In genomic region chr5:32446810-32447209, GRCm38 (mm10) we compare ENCODE assay signal across 23 mouse cellular contexts.
"Had no signal": no experiment of that assay in that cellular context is flagged by ENCODE, and none has a peak within 500 bp of the region (broad histone marks: within the 10 kb centered on the region; RNA-seq: fewer than 3 reads in every experiment).

No protein-coding gene starts in this region.

- H3K9me3 ChIP-seq: limb, embryonic 10.5 days; limb, embryonic 13.5 days; liver, embryonic 12.5 days; liver, embryonic 15.5 days; lung, embryonic 15.5 days; megakaryocyte, embryonic 14.5 days; midbrain, embryonic 10.5 days; midbrain, embryonic 13.5 days; neural tube, embryonic 13.5 days; stomach, embryonic 15.5 days had no signal

- DNase-seq: layer of hippocampus, adult 9-11 months; liver; lung, adult 18-20 months; lung, postnatal 10 days; lung, postnatal 36 days; right cerebral cortex, postnatal 25 days; spleen, adult 18-20 months; thymus, adult 18-20 months; thymus, postnatal 36 days had no signal

- H3K27ac ChIP-seq: kidney, postnatal 0 days; layer of hippocampus, adult 2 months; limb, embryonic 10.5 days; limb, embryonic 13.5 days; liver, embryonic 12.5 days; liver, embryonic 15.5 days; lung, embryonic 15.5 days; midbrain, embryonic 10.5 days; midbrain, embryonic 13.5 days; neural tube, embryonic 13.5 days; stomach, embryonic 15.5 days had no signal

- H3K27me3 ChIP-seq: limb, embryonic 13.5 days; lung, embryonic 15.5 days; midbrain, embryonic 13.5 days; neural tube, embryonic 13.5 days; stomach, embryonic 15.5 days had no signal

- H3K4me2 ChIP-seq: limb, embryonic 13.5 days; liver, embryonic 12.5 days; liver, embryonic 15.5 days; lung, embryonic 15.5 days; midbrain, embryonic 13.5 days; neural tube, embryonic 13.5 days; stomach, embryonic 15.5 days had no signal

- H3K9ac ChIP-seq: limb, embryonic 13.5 days; liver, embryonic 12.5 days; liver, embryonic 15.5 days; lung, embryonic 15.5 days; midbrain, embryonic 13.5 days; neural tube, embryonic 13.5 days; stomach, embryonic 15.5 days had no signal

- H3K4me3 ChIP-seq: layer of hippocampus, adult 2 months; limb, embryonic 10.5 days; limb, embryonic 13.5 days; liver, embryonic 12.5 days; liver, embryonic 15.5 days; lung, embryonic 15.5 days; megakaryocyte, embryonic 14.5 days; midbrain, embryonic 10.5 days; midbrain, embryonic 13.5 days; myocyte; neural tube, embryonic 13.5 days; stomach, embryonic 15.5 days had no signal

- ATAC-seq: liver, embryonic 12.5 days; midbrain, embryonic 13.5 days; midbrain, embryonic 16.5 days had no signal

- H3K36me3 ChIP-seq: limb, embryonic 10.5 days; limb, embryonic 13.5 days; liver, embryonic 12.5 days; liver, embryonic 15.5 days; lung, embryonic 15.5 days; midbrain, embryonic 10.5 days; midbrain, embryonic 13.5 days; neural tube, embryonic 13.5 days; stomach, embryonic 15.5 days had no signal

- H3K4me1 ChIP-seq: liver, embryonic 12.5 days; lung, embryonic 15.5 days; megakaryocyte, embryonic 14.5 days; midbrain, embryonic 13.5 days; neural tube, embryonic 13.5 days; stomach, embryonic 15.5 days had no signal
